Mouse (Mus musculus) limb, embryonic 12.5 days (tissue): ENCODE results near the gene Cyp2a4. TPM values are rescaled to one million over a fixed set of nuclear protein-coding genes. Genes with fewer than 3 reads are reported as not detected.
"Not testable (repeated sequence)": the region's sequence is repeated elsewhere in the genome, so short reads cannot be mapped to it uniquely, and the experiment has no call there.

Experiments
- ATAC-seq: fragments of 200-750 bp; cut with Nextera tagmentation; 2 replicates; pipeline ENCODE4 v1.8.0; 2017; ENCODE audit warnings: low read depth, moderate TSS enrichment; ENCODE audit not compliant: insufficient number of reproducible peaks, insufficient read depth, low FRiP score, low TSS enrichment
- H3K27ac ChIP-seq: fragments of 300-500 bp; sonication (generic); 2 replicates; pipeline ENCODE4 v1.5.1; 2016; ENCODE audit warnings: mild to moderate bottlenecking, moderate library complexity
- H3K27me3 ChIP-seq: fragments of 300-500 bp; sonication (generic); 2 replicates; pipeline ENCODE4 v1.6.1; 2016; ENCODE audit warnings: mild to moderate bottlenecking, moderate library complexity
- H3K36me3 ChIP-seq: fragments of 300-500 bp; sonication (generic); 2 replicates; pipeline ENCODE4 v1.6.1; 2016; ENCODE audit warnings: mild to moderate bottlenecking, moderate library complexity
- H3K4me1 ChIP-seq: fragments of 300-500 bp; sonication (generic); replicated peaks from 2 replicates; pipeline ENCODE4 v1.6.1; 2016
- H3K4me2 ChIP-seq: fragments of 300-500 bp; sonication (generic); 2 replicates; pipeline ENCODE4 v1.6.1; 2016; ENCODE audit warnings: mild to moderate bottlenecking, moderate library complexity
- H3K4me3 ChIP-seq: fragments of 300-500 bp; sonication (generic); replicated peaks from 2 replicates; pipeline ENCODE4 v1.5.1; 2016; ENCODE audit warnings: mild to moderate bottlenecking
- H3K9ac ChIP-seq: fragments of 300-500 bp; sonication (generic); replicated peaks from 2 replicates; pipeline ENCODE4 v1.6.1; 2016; ENCODE audit warnings: mild to moderate bottlenecking, moderate library complexity
- H3K9me3 ChIP-seq: fragments of 300-500 bp; sonication (generic); 2 replicates; pipeline ENCODE4 v1.6.1; 2016; ENCODE audit warnings: mild to moderate bottlenecking, moderate library complexity
- WGBS: fragments of 180-500 bp; shearing (Covaris S2); methylation state at CpG from one replicate; pipeline ENCODE4 v1.1.7; 2016; 5-methylcytosine and 5-hydroxymethylcytosine counted together
- polyA plus RNA-seq: library from polyadenylated mRNA; unstranded; fragments of >200 nt; fragmentation: Nextera tagmentation; extraction: Ambion mirVana; gene quantifications from 2 replicates; pipeline ENCODE4 v1.2.1, GENCODE M21; 2016

The Cyp2a4 gene
- polyA plus RNA-seq: not detected in 2 replicates

DNA sequence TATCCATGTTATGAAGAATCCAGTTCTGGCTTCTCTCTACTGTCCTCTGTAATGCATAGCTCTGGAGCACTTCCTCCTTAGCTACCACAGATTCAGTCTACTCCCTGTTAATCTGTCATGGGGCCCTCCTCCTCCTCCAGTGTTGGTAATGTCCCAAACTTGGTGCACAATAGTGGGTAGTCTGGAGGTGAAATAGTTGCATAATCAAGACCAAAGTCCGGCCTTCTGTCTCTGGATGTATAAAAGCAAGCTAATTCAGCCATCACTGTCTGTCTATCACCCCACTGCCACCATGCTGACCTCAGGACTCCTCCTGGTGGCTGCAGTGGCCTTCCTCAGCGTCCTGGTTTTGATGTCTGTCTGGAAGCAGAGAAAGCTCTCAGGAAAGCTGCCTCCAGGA, at the start of gene Cyp2a4:
Cyp2a4 (plus strand) TSS at position 244 of the 400 bp plus-strand sequence.
- not testable (repeated sequence) for ATAC-seq, H3K27me3 ChIP-seq, H3K27ac ChIP-seq, H3K4me3 ChIP-seq, H3K4me2 ChIP-seq, H3K9ac ChIP-seq, H3K36me3 ChIP-seq, H3K4me1 ChIP-seq
- WGBS: 69% methylated on average over 2 of the region's 2 CpGs
- peaks cover 25% of the 10 kb centered on the region; the same call in 1 of the 2 replicates for H3K9me3 ChIP-seq

DNA sequence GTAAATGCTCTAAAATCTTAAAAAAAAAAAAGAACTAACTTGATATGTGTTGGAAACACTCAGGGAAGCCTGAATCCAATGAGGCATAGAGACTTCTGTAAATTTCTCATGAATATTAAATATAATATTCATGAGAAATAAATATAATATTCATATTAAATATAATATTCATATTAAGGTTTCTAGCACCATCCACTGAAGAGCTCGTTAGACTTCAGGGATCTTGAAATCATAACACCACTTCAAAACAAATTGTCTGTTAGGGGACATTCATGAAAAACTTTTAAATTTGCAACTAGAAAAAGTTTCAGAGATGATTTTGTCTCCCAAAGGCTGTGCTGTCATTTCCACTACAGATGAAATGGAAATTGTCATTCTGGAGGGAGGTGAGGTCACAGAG, 46.9 kb upstream of the Cyp2a4 start, which contains the start of gene Vmn1r184:
Vmn1r184 (plus strand) TSS at position 301 of the 400 bp plus-strand sequence.
- H3K4me1 ChIP-seq, H3K27me3 ChIP-seq, H3K4me3 ChIP-seq, H3K9me3 ChIP-seq, H3K9ac ChIP-seq, H3K27ac ChIP-seq, ATAC-seq, H3K36me3 ChIP-seq, H3K4me2 ChIP-seq: not testable (repeated sequence)
- 78% methylated on average over 1 of the region's 1 CpGs for WGBS

DNA sequence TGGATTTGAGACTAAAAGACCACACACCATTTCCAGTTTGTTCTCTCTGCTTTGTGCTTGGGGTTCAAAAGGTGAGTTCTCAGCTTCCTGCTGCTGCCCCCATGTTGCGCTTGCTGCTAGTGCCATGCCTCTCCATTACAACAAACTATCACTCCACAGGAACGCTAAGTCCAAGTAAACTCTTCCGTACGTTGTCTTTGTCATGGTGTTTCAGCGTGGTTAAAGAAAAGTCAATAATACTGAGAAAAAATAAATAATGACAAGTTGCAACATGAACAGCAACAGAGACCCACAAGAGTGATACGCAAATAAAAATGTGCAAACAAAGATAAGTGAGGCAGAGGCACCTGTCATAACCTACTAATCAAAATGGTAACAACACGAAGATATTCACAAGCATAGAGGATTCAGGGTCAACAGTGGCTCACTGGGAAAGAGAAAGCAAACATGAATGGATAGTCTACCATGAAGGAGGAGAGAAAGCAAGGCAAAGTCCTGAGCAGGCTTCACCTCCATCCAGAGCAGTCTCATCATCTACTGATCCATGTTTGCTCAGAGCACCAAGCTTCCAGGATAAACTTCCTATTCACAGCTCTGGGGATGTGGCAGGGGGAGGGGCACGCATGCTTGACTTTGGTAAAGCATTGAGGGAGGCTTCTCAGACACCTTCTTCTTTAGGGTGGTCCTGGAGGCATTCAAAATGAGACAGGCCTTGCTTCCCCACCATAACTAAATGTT, 3.4 kb upstream of the Cyp2a4 start:
- not testable (repeated sequence) for H3K27ac ChIP-seq, H3K4me1 ChIP-seq, H3K36me3 ChIP-seq, ATAC-seq, H3K4me3 ChIP-seq, H3K9ac ChIP-seq, H3K4me2 ChIP-seq, H3K27me3 ChIP-seq
- WGBS: 84% methylated on average over 8 of the region's 8 CpGs
- peaks cover 18% of the 10 kb centered on the region; the same call in 1 of the 2 replicates for H3K9me3 ChIP-seq

DNA sequence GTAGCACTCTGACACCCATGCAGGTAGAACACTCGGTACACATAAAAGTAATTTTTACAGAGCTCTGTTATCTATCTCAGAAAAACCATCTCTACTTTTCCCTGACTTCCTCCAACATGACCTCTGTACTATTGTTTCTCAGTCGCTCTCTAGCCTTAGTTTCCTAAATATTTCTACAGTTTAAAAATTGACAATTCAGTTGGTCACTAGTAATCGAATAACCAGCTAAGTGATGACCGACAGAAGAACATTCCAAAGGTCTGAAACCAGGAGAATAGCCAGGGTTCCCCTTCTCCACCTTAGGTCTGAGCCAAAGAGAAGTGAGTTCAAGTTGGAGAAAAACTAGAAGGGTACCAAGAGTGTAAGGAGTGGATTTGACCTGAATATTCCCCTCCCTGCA, 4.8 kb downstream of the Cyp2a4 start:
- H3K36me3 ChIP-seq, H3K27ac ChIP-seq, ATAC-seq, H3K4me2 ChIP-seq, H3K27me3 ChIP-seq, H3K9ac ChIP-seq, H3K4me3 ChIP-seq, H3K4me1 ChIP-seq: not testable (repeated sequence)
- peaks cover 20% of the 10 kb centered on the region; the same call in 1 of the 2 replicates for H3K9me3 ChIP-seq
- 87% methylated on average over 4 of the region's 4 CpGs for WGBS

DNA sequence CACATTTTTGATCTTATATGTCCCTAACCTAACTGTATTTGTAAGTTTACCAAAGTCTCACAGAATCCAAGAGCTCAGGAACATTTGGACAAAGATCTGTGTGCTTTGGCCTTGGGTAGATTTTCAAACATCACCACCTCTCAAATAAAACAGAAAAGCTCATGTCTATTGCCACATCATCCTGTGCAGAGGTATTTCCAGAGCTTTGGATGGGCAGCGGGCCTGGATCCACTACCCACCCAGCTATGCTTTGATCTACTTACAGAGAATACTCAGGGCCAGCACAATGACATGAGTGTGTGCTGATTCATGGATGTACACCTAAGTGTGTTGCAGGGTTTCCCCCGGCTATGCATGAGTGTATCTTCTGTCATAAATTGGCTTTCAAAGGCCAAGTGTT, 8.2 kb downstream of the Cyp2a4 start:
- not testable (repeated sequence) for H3K4me1 ChIP-seq, H3K36me3 ChIP-seq, H3K4me2 ChIP-seq, H3K4me3 ChIP-seq, H3K9ac ChIP-seq, H3K27ac ChIP-seq, ATAC-seq, H3K27me3 ChIP-seq
- WGBS: 78% methylated on average over 2 of the region's 2 CpGs
- peaks cover 27% of the 10 kb centered on the region; the same call in 1 of the 2 replicates for H3K9me3 ChIP-seq

DNA sequence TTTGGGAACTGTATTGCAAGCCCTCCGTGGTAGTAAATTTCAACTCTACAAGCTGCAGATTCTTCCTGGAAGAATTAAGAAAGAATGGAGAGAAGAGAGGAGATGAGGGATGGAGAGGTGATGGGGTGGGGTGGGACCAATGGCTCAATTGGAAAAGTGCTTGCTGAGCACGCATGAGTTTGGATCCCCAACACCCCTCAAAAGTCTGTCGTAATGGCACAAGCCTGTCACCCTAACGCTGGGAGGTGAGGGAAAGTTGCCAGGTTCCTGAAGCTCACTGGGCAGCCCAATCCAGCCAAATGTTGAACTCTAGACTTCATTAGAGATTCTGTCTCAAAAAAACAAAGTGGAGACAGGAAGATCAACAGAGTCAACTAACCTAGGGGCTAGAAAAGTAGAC, 8.8 kb downstream of the Cyp2a4 start:
- not testable (repeated sequence) for H3K27me3 ChIP-seq
- 79% methylated on average over 4 of the region's 4 CpGs for WGBS

DNA sequence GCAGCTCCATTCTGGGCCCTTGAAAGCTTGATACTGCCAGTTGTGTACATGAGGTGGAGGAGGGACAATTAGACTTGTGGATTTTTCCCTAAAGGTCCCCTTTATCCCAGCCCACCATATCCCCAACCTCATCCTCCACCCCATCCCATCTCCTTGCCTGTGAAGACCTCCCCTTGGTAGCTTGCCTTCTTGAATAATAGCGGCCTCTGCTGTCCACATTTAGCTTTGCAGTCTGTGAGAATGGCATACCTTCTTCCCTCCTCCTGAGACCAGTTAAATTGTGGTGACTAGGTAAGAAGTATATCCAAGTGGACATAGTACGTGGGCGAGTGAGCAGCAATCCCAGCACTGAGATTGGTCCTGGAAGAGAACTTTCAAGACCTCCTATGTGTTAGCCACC, 13.4 kb downstream of the Cyp2a4 start:
- H3K4me1 ChIP-seq, H3K4me3 ChIP-seq, H3K27ac ChIP-seq, H3K36me3 ChIP-seq, H3K4me2 ChIP-seq, ATAC-seq, H3K9ac ChIP-seq, H3K27me3 ChIP-seq: not testable (repeated sequence)
- WGBS: 66% methylated on average over 3 of the region's 3 CpGs
- H3K9me3 ChIP-seq: peaks cover 28% of the 10 kb centered on the region; the same call in 1 of the 2 replicates

More for the DNA sequence above, 8.8 kb downstream of the Cyp2a4 start:
- H3K9ac ChIP-seq, ATAC-seq, H3K4me2 ChIP-seq, H3K4me1 ChIP-seq, H3K36me3 ChIP-seq, H3K27ac ChIP-seq, H3K4me3 ChIP-seq: not testable (repeated sequence)
- peaks cover 23% of the 10 kb centered on the region; the same call in 1 of the 2 replicates for H3K9me3 ChIP-seq

DNA sequence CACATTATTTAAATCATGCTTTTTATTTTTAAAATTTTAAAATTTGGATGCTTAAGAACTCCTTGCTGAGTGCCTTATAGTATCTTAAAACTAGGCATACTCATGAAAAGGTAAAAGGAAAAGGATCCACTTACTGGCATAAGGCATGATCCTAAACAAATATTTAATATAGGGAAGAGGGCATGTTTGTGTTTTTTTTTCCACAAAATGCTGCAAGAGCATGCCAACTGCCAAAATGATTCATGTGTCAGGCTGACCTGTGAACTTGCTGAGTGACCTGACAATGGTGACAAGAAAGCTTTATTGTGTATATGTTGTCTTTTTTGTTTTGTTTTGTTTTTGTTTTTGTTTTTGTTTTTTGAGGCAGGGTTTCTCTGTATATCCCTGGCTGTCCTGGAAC, 43.2 kb downstream of the Cyp2a4 start:
- H3K4me3 ChIP-seq, H3K27me3 ChIP-seq, ATAC-seq, H3K27ac ChIP-seq, H3K4me1 ChIP-seq, H3K36me3 ChIP-seq, H3K9me3 ChIP-seq, H3K4me2 ChIP-seq, H3K9ac ChIP-seq: not testable (repeated sequence)

DNA sequence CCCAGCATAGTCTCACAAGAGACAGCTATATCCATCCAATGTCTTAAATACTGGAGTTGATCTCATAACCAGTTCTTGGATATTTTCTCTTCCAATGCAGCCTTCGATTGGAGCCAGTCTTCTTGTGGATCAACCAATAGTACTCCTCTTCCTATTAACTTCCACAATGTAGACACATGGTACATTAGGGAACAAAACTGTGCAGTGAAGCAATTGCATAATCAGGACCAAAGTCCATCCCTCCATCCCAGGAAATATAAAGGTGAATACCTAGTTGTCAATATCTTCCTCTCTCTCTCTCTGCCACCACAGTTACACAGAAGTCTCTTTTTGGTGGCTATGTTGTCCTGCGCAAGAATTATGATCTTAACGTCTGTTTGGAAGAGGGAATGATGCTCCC, 45.3 kb downstream of the Cyp2a4 start:
- 80% methylated on average over 2 of the region's 3 CpGs for WGBS
- not testable (repeated sequence) for ATAC-seq

DNA sequence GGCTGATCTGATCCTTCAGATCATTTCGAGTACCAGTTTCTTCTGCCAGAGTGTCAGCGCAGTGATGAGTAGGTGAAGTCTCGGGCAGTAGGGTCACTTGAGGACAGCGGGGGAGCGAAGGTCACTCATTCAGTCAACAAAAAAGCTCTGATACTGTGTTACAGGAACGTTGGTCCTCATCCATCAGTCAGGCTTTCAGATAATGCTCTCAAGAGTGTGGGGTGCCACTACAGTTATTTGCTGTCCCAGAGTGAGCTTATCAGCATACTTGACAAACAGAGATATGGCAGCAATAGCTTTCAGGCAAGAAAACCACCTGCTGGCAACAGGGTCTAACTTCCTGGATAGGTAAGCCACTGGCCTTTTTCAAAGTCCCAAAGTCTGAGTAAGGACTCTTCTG, 49.8 kb downstream of the Cyp2a4 start:
- not testable (repeated sequence) for H3K4me3 ChIP-seq, H3K36me3 ChIP-seq, H3K4me2 ChIP-seq, H3K27me3 ChIP-seq, H3K9ac ChIP-seq, H3K4me1 ChIP-seq, H3K27ac ChIP-seq, ATAC-seq
- 87% methylated on average over 6 of the region's 6 CpGs for WGBS
- H3K9me3 ChIP-seq: peaks cover 10% of the 10 kb centered on the region; the same call in 1 of the 2 replicates

More for the DNA sequence above, 45.3 kb downstream of the Cyp2a4 start:
- H3K27me3 ChIP-seq, H3K4me1 ChIP-seq, H3K4me3 ChIP-seq, H3K4me2 ChIP-seq, H3K9ac ChIP-seq, H3K36me3 ChIP-seq, H3K9me3 ChIP-seq, H3K27ac ChIP-seq: not testable (repeated sequence)
